Mouse (Mus musculus) stomach, postnatal 0 days (tissue): Measurements from ENCODE around the gene Pla2g7. TPM values are rescaled to one million over a fixed set of nuclear protein-coding genes. Genes with fewer than 3 reads are reported as not detected.

Experiments
- ATAC-seq: fragments of 200-750 bp; cut with Nextera tagmentation; 2 replicates; pipeline ENCODE4 v1.8.0; 2017; ENCODE audit not compliant: low FRiP score, low TSS enrichment
- DNase-seq: peaks from one replicate; pipeline ENCODE4 v3.0.0-alpha.2; 2016; ENCODE audit warnings: low spot score
- H3K27ac ChIP-seq: fragments of 300-500 bp; sonication (generic); replicated peaks from 2 replicates; pipeline ENCODE4 v1.5.1; 2014; ENCODE audit warnings: mild to moderate bottlenecking, control low read depth
- H3K27me3 ChIP-seq: fragments of 300-500 bp; sonication (generic); 2 replicates; pipeline ENCODE4 v1.6.1; 2014; ENCODE audit warnings: low read length; ENCODE audit not compliant: control insufficient read depth, insufficient read depth
- H3K36me3 ChIP-seq: fragments of 300-500 bp; sonication (generic); 2 replicates; pipeline ENCODE4 v1.6.1; 2014; ENCODE audit warnings: low read length, mixed read lengths; ENCODE audit not compliant: control insufficient read depth, insufficient read depth
- H3K4me1 ChIP-seq: fragments of 300-500 bp; sonication (generic); replicated peaks from 2 replicates; pipeline ENCODE4 v1.6.1; 2014; ENCODE audit warnings: antibody characterized with exemption; ENCODE audit not compliant: control insufficient read depth, insufficient read depth
- H3K4me2 ChIP-seq: fragments of 300-500 bp; sonication (generic); replicated peaks from 2 replicates; pipeline ENCODE4 v1.6.1; 2014; ENCODE audit warnings: low read depth, mild to moderate bottlenecking, control low read depth, moderate library complexity
- H3K4me3 ChIP-seq: fragments of 300-500 bp; sonication (generic); 2 replicates; pipeline ENCODE4 v1.5.1; 2014; ENCODE audit warnings: low read depth, low read length, control low read depth
- H3K9ac ChIP-seq: fragments of 300-500 bp; sonication (generic); 2 replicates; pipeline ENCODE4 v1.6.1; 2014; ENCODE audit warnings: mild to moderate bottlenecking, low read length, control low read depth, mixed read lengths
- H3K9me3 ChIP-seq: fragments of 300-500 bp; sonication (generic); 2 replicates; pipeline ENCODE4 v1.6.1; 2016; ENCODE audit warnings: low read length; ENCODE audit not compliant: control insufficient read depth
- CTCF ChIP-seq: IDR thresholded peaks from 2 replicates; pipeline ENCODE4 v1.5.1; 2016; ENCODE audit warnings: antibody characterized with exemption, low read depth, mild to moderate bottlenecking, moderate library complexity
- EP300 ChIP-seq: optimal IDR thresholded peaks from 2 replicates; pipeline ENCODE3; 2016; ENCODE audit warnings: antibody characterized with exemption
- WGBS: fragments of 180-500 bp; shearing (Covaris S2); extraction: QIAGEN DNeasy Blood & Tissue Kit; methylation state at CpG from one replicate; pipeline ENCODE4 v1.1.7; 2014; 5-methylcytosine and 5-hydroxymethylcytosine counted together
- polyA plus RNA-seq: library from polyadenylated mRNA; unstranded; fragments of >200 nt; fragmentation: Nextera tagmentation; extraction: Ambion mirVana; gene quantifications from 2 replicates; pipeline ENCODE4 v1.2.1, GENCODE M21; 2015

The Pla2g7 gene
- polyA plus RNA-seq, 1 experiment from 2014 or later = 9.1 TPM

GRCm38 (mm10) chr17:43554516-43555403 is 13.1 kb upstream of the Pla2g7 start:
- H3K36me3 ChIP-seq = no peaks in the 10 kb centered on the region
- no peak for TF ChIP-seq CTCF
- TF ChIP-seq EP300 = no peak
- H3K4me3 ChIP-seq = no peak overlapping the region
- H3K4me1 ChIP-seq = no peaks in the 10 kb centered on the region
- H3K4me2 ChIP-seq = no peak overlapping the region
- no peaks in the 10 kb centered on the region for H3K9me3 ChIP-seq
- WGBS = 32% methylated on average over 12 of the region's 12 CpGs
- H3K27me3 ChIP-seq = no peaks in the 10 kb centered on the region
- H3K9ac ChIP-seq = no peak overlapping the region
- no peak overlapping the region for H3K27ac ChIP-seq
- DNase-seq (no peak), ATAC-seq (no peak)

GRCm38 (mm10) chr17:43557104-43557503 is 10.8 kb upstream of the Pla2g7 start:
- WGBS = 87% methylated on average over 4 of the region's 4 CpGs
- H3K4me2 ChIP-seq = no peak overlapping the region

GRCm38 (mm10) chr17:43557541-43558090 is 10.3 kb upstream of the Pla2g7 start:
- 69% methylated on average over 6 of the region's 6 CpGs for WGBS
- H3K4me2 ChIP-seq = no peak overlapping the region
- no peaks in the 10 kb centered on the region for H3K4me1 ChIP-seq
- no peaks in the 10 kb centered on the region for H3K9me3 ChIP-seq
- TF ChIP-seq EP300 = no peak
- TF ChIP-seq CTCF = no peak
- no peak overlapping the region for H3K9ac ChIP-seq
- H3K27me3 ChIP-seq = no peaks in the 10 kb centered on the region
- DNase-seq (no peak), ATAC-seq (no peak)
- H3K36me3 ChIP-seq = no peaks in the 10 kb centered on the region
- H3K4me3 ChIP-seq = no peak overlapping the region
- H3K27ac ChIP-seq = no peak overlapping the region

More at GRCm38 (mm10) chr17:43557104-43557503, 10.8 kb upstream of the Pla2g7 start:
- no peaks in the 10 kb centered on the region for H3K36me3 ChIP-seq
- TF ChIP-seq CTCF (no peak), EP300 (no peak)
- no peaks in the 10 kb centered on the region for H3K4me1 ChIP-seq
- no peak for ATAC-seq
- no peak overlapping the region for H3K9ac ChIP-seq
- no peaks in the 10 kb centered on the region for H3K9me3 ChIP-seq
- H3K4me3 ChIP-seq = no peak overlapping the region
- no peak overlapping the region for H3K27ac ChIP-seq
- no peak for DNase-seq
- no peaks in the 10 kb centered on the region for H3K27me3 ChIP-seq

- no peak overlapping the region for H3K9ac ChIP-seq
- no peak for DNase-seq
- ATAC-seq = no peak
- H3K4me2 ChIP-seq = no peak overlapping the region
- no peaks in the 10 kb centered on the region for H3K9me3 ChIP-seq
- H3K4me1 ChIP-seq = no peaks in the 10 kb centered on the region
- H3K4me3 ChIP-seq = no peak overlapping the region
- 70% methylated on average over 3 of the region's 3 CpGs for WGBS
- H3K27me3 ChIP-seq = no peaks in the 10 kb centered on the region
- no peak for TF ChIP-seq EP300
- no peak for TF ChIP-seq CTCF
- no peak overlapping the region for H3K27ac ChIP-seq
- no peaks in the 10 kb centered on the region for H3K36me3 ChIP-seq
These were observed 9.2 kb upstream of the Pla2g7 start for GRCm38 (mm10) chr17:43558678-43559077.

- Histone ChIP-seq H3K27ac (no peak overlapping the region), H3K9ac (no peak overlapping the region), H3K4me1 (no peaks in the 10 kb centered on the region), H3K4me3 (no peak overlapping the region), H3K9me3 (no peaks in the 10 kb centered on the region), H3K4me2 (no peak overlapping the region), H3K36me3 (no peaks in the 10 kb centered on the region), H3K27me3 (no peaks in the 10 kb centered on the region)
- 90% methylated on average over 7 of the region's 7 CpGs for WGBS
- TF ChIP-seq CTCF = no peak
- TF ChIP-seq EP300 = no peak
- DNase-seq = no peak
- ATAC-seq = no peak
These were observed 4.5 kb upstream of the Pla2g7 start for GRCm38 (mm10) chr17:43563192-43563987.
